Mouse (Mus musculus) fibroblast of lung, adult 2 months (primary cell): ENCODE results near the gene Stag1.
A peak's percentile ranks its signal among the peaks of the same experiment; 100 is the strongest.
"Not testable (repeated sequence)": the region's sequence is repeated elsewhere in the genome, so short reads cannot be mapped to it uniquely, and the experiment has no call there.

Experiments
- DNase-seq: peaks from one replicate; pipeline ENCODE4 v3.0.0-alpha.2; 2011; ENCODE audit warnings: low read depth

Gene Stag1

DNA sequence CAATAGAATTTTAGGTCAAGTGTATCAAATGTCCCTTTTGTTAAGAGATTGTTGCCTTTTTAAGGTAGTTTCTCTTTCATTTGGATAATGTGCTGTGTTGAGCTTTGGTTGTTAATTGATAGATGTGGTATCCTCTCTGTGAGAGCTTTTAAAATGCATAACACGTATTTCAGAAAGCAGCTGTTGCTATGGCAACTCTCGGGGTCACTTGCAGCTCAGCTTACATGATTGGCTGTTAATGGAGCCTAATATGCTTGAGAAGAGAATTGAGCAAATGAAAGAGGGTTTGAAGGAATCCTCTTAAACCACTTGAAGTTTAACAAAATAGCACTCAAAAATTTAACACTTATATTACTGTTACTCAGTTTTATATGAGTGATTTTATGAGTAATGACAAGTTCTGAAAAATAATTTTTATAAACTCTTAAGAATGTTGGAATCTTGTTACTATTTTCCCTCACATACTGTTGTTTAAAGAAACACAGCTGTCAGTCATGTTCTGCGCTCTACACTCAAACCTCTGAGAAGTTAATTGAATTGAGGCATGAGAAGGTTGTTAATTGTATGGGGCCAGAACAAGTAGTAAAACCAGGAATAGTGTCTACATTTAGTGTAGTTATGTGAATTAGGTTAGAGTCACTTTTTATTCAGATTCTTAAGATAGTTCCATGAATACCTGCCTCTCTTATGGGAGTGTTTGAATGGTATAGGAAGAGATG, 88.3 kb downstream of the Stag1 start:
- DNase-seq = peak; percentile 27

DNA sequence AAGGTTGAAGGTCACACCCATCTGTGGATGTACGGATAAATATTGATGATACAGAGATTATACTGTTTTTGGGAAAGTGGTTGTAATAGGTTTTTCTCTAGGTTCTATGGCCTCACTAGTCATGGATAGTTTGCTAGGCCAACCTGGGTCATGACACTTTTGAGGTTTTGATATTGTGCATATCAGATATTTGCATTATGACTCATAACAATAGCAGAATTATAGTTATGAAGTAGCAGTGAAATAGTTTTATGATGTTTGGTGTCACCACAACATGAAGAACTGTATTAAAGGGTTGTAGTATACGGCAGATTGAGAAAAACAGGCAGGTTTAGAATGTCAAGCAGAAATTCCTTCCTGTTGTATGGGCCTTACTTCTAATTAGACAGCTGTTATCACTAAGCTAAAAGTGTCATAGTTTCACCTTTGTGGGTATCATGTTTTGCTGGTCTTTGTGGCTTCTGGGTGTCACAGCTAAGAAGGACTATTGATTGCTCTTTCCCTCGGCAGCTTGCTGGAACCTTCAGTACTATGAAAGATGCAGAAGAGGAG, 92.2 kb downstream of the Stag1 start:
- DNase-seq = no peak

DNA sequence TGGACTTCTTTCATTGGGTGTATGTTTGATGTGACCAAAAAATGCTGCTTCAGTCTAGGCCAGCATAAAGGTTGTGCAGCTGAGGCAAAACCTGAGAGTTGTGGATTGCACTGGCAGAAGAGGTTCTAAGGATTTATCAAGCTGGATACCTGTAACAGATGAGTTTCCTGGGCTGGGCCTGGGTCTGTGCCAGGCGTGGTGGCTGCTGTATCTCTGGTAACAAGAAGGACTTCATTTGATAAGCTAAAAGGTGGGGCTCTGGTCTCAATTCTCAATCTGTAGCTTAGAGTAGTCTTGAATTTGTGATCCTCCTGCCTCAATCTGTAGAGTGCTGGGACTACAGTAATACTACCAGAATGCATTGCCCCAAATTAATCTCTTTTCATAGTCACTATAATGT, 94.6 kb downstream of the Stag1 start:
- DNase-seq = no peak

DNA sequence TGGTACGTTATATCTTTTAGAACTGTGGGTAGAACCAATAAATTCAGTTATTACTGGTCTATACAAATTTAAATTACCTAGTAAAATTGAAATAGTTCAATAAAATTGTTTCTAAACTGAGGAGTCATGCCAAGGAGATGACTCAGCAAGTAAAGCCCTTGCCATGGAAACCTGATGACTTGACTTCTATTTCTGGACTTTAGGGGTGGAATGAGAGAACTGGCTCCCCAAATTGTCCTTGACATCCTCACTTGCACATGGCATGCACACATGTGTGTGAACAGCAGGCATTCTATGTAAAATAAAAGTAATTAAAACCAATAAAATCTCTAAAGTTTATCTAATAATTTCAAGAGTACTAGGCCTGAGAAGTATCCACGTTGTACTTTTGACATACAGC, 98.9 kb downstream of the Stag1 start:
- DNase-seq = no peak

DNA sequence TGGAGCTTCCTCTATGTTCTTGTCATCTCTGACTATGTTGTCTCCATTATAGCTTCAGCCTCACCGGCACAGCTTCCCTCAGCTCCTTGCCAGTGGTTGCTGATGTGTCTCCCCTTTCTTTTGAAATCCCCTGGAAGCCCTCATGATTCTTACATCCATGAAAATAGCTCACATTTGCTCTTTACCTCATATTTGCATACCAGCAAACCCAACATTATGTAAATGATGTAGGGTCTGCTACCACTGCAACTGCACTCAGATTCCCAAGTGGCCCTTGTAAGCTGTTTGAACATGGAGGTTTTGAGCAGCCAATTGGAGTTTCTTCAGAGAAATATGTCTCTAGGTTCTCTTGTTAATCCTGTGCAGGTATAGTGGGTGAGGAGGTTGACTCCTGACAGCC, 110.0 kb downstream of the Stag1 start:
- no peak for DNase-seq

DNA sequence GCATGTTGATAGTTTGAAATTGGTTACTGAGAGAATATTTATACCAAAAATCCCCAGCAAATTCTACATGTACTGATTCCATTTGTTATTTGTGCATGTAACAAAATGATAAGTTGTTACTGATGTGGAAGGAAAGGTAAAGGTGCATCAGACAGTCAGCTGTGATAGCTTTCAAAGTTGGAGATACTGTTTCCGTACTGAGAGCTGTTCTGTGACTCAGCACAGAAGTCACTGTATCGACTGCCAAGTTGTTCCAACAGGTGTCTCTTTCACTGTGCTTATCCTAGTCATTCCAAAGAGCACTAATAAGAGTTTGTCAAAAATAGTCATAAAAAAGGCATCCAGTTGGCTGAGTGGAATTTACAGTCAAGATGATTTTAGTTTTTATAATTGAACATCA, 114.1 kb downstream of the Stag1 start:
- DNase-seq = no peak

DNA sequence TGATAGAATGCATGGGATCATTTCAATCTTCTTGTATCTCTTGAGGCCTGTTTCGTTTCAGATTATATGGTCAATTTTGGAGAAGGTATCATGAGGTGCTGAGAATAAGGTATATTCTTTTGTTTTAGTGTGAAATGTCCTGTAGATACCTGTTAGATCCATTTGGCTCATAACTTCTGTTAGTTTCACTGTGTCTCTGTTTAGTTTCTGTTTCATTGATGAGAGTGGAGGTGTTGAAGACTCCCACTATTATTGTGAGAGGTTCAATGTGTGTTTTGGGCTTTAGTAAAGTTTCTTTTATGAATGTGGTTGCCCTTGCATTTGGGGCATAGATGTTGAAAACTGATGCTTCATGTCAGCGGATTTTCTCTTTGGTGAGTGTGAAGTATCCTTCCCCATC, 127.2 kb downstream of the Stag1 start:
- DNase-seq = not testable (repeated sequence)

DNA sequence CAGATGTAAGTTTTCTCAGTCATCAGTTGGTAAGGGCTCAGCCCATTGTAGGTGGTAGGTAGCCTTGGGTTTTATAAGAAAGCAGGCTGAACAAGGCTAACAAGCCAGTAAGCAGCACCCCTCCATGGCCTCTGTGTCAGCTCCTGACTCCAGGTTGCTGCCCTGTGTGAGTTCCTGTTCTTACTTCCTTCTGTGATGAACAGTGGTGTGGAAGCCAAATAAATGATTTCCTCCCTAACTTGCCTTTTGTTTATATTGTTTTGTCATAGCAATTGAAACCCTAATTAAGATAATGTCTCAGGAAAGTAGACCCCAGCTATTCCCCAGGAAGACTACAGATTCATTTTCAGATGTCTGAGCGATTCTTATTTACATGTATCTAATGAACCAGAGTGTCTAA, 134.2 kb downstream of the Stag1 start:
- DNase-seq = no peak

DNA sequence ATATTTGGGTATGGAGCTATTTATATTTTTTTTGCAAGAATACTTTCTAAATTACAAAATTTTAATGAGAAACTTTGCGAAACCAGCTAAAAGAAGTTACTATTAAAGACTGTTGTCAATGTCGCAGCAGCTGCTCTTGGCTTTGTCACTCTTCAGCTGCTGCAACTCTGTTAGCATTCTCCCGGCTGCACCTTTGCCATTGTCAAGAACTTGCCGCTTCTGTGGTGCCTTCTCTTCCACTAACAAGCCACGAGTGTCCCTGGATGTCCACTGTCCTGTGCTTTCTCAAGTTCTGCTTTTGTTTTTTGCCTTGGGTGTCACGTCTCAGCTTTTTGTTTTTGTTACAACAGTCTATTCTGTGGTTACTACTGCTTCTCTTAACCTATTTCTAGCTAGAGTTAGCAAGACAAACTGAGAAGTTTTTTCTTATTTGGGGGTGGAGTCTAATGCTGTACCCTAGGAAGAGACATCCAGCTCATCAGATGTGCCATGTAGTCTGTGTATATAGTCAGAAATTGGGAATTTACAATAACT, 136.4 kb downstream of the Stag1 start:
- DNase-seq = no peak

DNA sequence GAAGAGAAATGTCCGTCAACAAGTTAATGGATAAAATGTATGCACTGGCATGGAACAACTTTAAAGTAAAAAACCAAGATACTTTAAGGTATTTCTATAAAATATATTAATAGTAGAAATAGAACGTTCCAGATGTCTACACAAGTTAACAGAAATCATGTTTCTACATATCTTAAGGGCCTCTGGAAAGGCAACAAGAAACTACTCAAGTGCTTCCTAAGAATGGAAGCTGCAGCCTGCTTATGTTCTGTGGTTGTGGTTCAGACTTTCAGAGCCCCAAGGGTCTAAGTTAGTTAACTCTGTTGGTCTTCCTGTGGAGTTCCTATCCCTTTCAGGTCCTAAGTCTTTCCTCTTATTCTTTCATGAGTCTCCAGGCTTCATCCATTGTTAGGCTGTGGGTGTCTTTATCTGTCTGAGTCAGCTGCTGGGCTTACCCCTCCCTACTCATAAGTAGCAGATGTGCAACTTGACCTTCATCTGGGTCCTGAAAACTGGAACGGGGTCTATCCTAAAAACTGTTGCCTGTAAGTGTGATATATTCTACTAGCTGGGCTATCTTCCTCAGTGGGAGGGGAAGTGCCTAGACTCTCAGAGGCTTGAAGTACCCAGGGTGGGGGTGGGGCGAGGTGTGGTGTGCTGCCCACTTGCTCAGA, 138.5 kb downstream of the Stag1 start:
- DNase-seq = no peak

DNA sequence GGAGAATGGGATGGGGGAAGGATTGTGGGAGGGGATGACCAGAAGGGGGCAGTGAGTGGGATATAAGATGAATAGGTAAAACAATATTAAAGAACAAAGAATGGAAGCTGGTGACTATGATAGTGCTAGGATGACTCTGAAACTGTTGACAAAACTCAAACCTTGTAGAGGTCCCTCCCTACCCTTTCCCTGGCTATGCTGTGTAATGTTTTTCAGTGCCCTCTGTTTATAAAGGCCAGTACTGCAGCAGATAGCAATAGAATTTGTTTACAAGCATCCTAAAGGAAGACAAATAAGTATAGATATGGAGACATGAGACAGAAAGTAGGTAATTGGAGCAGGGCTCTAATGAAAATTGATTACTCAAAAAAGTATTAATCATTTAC, 139.0 kb downstream of the Stag1 start:
- no peak for DNase-seq

DNA sequence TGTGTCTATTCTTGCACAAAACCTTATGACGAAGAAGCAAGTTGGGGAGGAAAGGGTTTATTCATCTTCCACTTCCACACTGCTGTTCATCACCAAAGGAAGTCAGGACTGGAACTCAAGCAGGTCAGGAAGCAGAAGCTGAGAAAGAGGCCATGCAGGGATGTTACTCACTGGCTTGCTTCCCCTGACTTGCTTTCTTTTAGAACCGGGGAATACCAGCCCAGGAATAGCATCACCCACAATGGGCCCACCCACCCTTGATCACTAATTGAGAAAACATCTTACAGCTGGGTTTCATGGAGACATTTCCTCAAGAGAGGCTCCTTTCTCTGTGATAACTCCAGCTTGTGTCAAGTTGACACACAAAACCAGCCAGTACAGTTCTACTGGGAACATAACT, 179.6 kb downstream of the Stag1 start:
- not testable (repeated sequence) for DNase-seq

DNA sequence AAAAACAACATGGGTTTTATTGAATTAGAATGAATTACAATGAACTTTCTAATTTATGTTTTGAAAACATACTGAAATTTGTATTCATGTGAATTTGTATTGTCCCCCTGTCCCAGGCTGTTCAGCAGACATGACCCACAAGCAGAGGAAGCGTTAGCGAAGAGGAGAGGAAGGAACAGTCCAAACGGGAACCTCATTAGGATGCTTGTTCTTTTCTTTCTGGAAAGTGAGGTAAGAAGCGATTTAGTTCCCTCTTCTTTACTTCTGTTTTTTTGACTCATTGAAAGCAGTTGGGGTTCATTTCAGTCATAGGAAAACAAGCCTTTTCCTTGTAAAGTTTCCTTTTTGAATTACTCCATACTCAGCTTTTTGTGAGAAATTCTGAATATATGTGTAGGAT, 268.4 kb downstream of the Stag1 start:
- DNase-seq = no peak

DNA sequence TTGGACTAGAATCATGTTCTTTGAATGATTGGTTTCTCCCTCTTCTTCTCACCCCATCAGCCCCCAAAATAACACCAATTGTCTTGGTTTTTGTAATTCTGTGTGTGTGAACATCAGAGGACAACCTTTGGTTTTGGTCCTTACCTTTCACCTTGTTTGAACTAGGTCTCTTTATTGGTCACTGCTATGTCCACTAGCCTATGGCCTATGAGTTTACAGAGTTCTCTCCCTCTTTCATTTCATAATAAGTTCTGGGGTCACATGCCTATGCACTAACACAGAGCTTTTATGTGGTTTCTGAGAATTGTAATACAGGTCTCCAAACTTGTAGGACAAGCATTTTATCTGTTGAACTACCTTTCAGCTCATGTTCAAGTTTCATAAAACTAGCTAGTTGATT, 272.0 kb downstream of the Stag1 start:
- DNase-seq = no peak

DNA sequence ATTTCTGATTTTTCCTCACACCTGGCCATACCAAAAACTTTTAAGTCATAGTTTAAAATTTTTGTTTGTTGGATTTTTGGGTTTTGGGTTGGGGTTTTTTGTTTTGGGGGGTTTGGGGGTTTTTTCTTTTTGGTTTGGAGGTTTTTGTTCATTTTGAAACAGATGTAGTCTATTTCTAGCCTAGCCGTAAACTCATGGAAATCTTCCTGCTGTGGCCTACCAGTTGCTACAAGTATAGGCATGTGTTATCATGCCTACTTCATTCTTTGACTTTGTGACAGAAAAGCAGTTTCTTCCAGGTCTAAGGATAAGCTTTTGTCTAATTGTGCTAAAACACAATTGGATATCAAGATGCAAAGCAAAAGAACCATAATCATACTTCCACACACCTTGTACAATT, 298.5 kb downstream of the Stag1 start:
- DNase-seq = no peak

DNA sequence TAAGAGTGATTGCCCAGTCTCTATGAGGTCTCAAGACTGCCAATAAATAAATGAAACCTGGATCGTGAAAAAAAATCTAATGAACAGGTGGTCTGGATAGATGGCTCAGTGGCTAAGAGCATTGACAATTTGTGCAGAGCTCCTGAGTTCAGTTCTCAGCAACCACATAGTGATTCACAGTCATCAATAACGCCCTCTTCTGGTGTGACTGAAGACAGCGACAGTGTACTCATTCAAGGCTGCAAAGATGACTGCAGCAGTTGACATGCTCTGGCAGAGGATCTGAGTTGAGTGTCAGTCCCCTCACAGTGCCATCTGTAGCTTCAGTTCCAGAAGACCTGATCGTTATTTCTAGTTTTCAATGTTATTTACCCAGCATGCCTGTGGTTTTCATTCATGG, 300.4 kb downstream of the Stag1 start:
- DNase-seq = no peak

DNA sequence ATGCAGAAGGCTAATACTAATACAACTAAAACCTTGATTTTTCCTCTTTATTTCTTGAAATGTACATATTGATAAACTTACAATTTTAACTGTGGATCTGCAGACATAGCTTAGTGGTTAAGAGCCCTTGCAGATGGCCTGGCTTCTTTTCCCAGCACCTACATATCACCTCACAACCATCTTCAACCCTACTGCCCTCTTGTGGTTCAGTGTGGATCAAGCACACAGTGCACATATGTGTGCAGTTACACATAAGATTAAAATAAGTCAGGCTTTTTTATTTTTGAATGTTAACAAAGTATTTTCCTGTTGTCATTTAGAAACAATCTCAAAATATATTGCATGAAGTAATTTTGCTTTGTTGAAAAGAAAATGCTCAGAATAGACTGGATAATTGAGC, 312.8 kb downstream of the Stag1 start:
- DNase-seq = no peak

DNA sequence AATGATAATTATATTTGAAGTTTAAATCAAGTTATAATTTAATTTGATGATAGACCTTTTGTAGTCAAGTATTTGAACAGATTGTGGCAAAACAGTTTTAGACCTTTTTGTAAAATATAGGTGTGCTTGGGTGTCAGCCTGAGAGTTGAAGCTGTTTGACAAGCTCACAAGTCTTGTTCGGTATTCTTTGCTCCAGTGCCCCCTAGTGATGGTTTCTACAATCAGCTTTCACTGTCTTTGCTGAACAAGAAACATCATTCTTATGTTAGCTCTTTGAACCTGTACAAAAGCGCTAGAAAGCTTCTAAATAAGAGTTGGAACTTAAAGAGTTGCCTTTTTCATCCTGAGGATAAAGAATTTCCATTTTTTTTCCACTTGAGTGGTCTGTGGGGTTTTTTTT, 319.5 kb downstream of the Stag1 start:
- peak; percentile 53 for DNase-seq

DNA sequence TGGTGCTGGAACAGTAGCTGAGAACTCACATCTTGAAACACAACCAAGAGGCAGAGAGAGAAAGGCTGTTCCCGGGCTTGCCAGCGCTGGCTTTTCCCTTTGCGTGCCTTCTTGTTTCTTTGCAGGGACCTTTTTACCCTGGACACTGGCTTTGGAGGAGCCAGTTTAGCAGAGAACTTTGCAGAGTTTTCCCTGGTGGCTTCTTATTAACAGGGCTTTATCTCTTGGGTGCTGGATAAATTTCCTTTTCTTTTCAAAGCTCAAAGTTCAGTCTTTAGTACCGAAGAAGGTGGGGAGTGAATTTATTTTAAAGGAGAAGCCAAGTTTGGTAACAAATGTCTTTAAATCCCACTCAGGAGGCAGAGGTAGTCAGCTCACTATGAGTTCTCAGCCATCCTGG, 329.0 kb downstream of the Stag1 start:
- DNase-seq = no peak

DNA sequence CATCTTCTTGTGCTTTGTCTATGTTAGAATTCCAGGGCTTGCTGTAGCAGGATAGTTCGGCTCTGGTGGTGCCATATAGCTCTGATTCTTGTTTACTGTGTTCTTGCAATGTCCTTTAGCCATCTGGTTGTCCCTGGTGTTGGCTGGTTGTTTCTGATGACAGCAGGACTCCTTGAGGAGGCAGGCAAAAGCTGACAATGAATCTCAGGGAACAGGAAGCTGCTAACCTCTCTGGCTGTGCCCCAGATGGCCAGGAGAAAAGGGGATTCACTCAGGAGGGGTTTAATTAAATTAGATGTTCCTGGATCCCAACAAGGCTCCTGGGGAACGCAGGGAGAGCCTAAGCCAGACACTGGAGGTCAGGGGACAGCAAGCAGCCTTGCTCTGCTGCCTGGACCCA, 344.4 kb downstream of the Stag1 start:
- no peak for DNase-seq

DNA sequence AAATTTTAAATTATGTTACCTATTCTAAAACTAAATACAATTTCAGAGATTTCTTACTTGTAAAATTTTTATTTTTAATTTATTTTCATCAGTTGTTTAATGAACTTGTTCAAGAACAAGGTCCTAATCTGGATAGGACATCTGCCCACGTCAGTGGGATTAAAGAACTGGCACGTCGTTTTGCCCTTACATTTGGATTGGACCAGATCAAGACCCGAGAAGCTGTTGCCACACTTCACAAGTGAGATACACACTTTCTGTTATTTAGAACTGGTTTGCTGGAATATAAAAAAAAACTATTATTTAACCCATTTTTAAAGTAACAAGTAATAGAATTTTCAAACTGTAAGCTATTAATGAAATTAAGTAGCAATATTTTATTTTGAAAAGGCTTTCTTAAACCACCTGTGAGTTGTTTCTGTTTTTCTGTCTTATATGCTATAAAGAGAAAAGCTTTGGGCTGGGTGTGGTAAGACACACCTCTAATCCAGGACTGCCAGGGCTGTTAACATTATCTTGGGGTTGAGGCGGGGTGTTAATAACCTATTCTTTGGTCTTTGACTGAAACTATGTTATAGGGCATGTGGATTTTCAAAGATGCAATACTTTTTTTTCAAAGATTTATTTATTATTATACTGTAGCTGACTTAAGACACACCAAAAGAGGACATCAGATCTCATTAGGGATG, 347.2 kb downstream of the Stag1 start:
- no peak for DNase-seq

DNA sequence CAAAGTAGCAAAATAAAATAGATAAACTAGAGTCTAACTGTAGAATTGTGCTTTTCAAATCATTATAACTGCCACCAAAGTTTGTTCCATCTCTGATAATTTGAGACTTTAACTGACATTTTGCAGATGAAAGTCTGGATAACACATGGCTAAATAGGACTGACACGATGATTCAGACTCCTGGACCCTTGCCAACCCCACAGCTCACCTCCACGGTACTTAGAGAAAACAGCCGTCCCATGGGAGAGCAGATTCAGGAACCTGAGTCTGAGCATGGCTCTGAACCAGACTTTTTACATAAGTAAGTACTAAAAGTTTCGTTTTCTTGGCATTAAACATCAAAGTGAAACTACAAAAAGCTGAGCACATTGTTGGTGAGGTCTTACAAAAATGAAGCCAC, 353.9 kb downstream of the Stag1 start:
- peak; percentile 23 for DNase-seq

DNA sequence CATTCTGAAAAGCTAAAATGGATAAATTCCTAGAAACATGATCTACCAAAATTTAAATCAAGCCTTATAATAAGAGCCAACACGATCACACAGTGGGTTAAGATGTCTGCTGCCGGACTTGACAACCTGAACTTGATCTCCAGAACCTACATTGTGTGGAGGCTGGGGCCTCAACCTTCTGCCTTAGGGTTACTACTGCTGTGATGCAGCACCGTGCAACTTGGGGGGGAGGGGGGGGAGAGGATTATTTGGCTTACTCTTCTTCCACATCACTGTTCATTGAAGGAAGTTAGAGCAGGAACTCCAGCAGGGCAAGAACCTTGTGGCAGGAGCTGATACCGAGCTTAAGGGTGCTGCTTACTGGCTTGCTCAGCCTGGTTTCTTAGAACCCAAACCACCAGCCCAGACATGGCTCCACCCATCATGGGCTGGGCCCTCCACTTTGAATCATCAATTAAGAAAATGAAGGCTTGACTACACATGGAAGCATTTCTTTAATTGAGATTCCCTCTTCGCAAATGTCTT, 365.4 kb downstream of the Stag1 start:
- DNase-seq = no peak
